Mouse (Mus musculus) ES-E14 (cell line): ENCODE data around the gene Eps8l1. TPM values are rescaled to one million over a fixed set of nuclear protein-coding genes. Genes with fewer than 3 reads are reported as not detected.
"Not testable (repeated sequence)": the region's sequence is repeated elsewhere in the genome, so short reads cannot be mapped to it uniquely, and the experiment has no call there.

ENCODE experiments used
- DNase-seq: peaks from one replicate; pipeline ENCODE4 v3.0.0-alpha.2; 2013; ENCODE audit warnings: low read depth, low spot score
- H3K27ac ChIP-seq: 2 replicates; pipeline ENCODE4 v1.5.1; 2012; ENCODE audit warnings: low read depth, mild to moderate bottlenecking, low read length, moderate library complexity, mixed read lengths; ENCODE audit not compliant: poor library complexity, insufficient read depth, severe bottlenecking
- H3K36me3 ChIP-seq: 2 replicates; pipeline ENCODE4 v1.6.1; 2012; ENCODE audit warnings: mild to moderate bottlenecking, low read length, moderate library complexity, mixed read lengths; ENCODE audit not compliant: control insufficient read depth, poor library complexity, insufficient read depth, severe bottlenecking
- H3K4me1 ChIP-seq, 2 experiments: fragments of 150-350 bp in 1 of 2; sonication (generic) in 1 of 2; 2 replicates each; pipeline ENCODE4 v1.6.1; 2012; ENCODE audit warnings: low read length in 2 of 2, mild to moderate bottlenecking in 1 of 2, mixed read lengths in 1 of 2; ENCODE audit not compliant: control insufficient read depth in 2 of 2, insufficient read depth in 2 of 2, poor library complexity in 1 of 2
- H3K4me3 ChIP-seq, 2 experiments: fragments of 150-350 bp in 1 of 2; sonication (generic) in 1 of 2; 2 replicates each; pipeline ENCODE4 v1.5.1; 2012; ENCODE audit warnings: low read length in 2 of 2, low read depth in 1 of 2, mild to moderate bottlenecking in 1 of 2, mixed read lengths in 1 of 2; ENCODE audit not compliant: insufficient read depth in 1 of 2, poor library complexity in 1 of 2, severe bottlenecking in 1 of 2
- H3K9ac ChIP-seq: 2 replicates; pipeline ENCODE4 v1.6.1; 2012; ENCODE audit warnings: low read depth, mild to moderate bottlenecking, low read length, mixed read lengths; ENCODE audit not compliant: poor library complexity, insufficient read depth, severe bottlenecking
- H3K9me3 ChIP-seq: fragments of 150-350 bp; sonication (generic); 2 replicates; pipeline ENCODE4 v1.6.1; 2012; ENCODE audit warnings: low read depth, mild to moderate bottlenecking, low read length; ENCODE audit not compliant: control insufficient read depth, insufficient read depth
- CHD2 ChIP-seq: IDR thresholded peaks from 2 replicates; pipeline ENCODE4 v1.6.1; 2014; ENCODE audit warnings: mild to moderate bottlenecking, low read depth, low read length, inconsistent platforms
- HCFC1 ChIP-seq: IDR thresholded peaks from 2 replicates; pipeline ENCODE4 v1.6.1; 2012; ENCODE audit warnings: low read length, inconsistent platforms, borderline replicate concordance; ENCODE audit not compliant: insufficient read depth
- MAFK ChIP-seq: IDR thresholded peaks from 2 replicates; pipeline ENCODE4 v1.6.1; 2014; ENCODE audit warnings: mild to moderate bottlenecking, low read depth, low read length, inconsistent platforms; ENCODE audit not compliant: insufficient read depth
- ZC3H11A ChIP-seq: IDR thresholded peaks from 2 replicates; pipeline ENCODE4 v1.6.1; 2012; ENCODE audit warnings: low read depth, mild to moderate bottlenecking, inconsistent platforms, low read length, borderline replicate concordance
- ZNF384 ChIP-seq: IDR thresholded peaks from 2 replicates; pipeline ENCODE4 v1.6.1; 2012; ENCODE audit warnings: low read depth, low read length, inconsistent platforms
- in situ Hi-C, 2 experiments: fragments of 600-800 bp; cut with MboI; formaldehyde crosslinking; loops; one replicate each; pipeline ENCODE4 v1.15.1; 2025; ENCODE audit warnings: low sequenced_read_pairs in 2 of 2, inconsistent platforms in 1 of 2; ENCODE audit not compliant: unreplicated experiment in 2 of 2
- total RNA-seq: library from RNA; depleted of rRNA; stranded (reverse); fragments of 300-350 nt; gene quantifications from 2 replicates; pipeline ENCODE4 v1.2.3, GENCODE M21; 2012

Eps8l1 gene
- total RNA-seq, 1 experiment: 0.18 TPM

DNA sequence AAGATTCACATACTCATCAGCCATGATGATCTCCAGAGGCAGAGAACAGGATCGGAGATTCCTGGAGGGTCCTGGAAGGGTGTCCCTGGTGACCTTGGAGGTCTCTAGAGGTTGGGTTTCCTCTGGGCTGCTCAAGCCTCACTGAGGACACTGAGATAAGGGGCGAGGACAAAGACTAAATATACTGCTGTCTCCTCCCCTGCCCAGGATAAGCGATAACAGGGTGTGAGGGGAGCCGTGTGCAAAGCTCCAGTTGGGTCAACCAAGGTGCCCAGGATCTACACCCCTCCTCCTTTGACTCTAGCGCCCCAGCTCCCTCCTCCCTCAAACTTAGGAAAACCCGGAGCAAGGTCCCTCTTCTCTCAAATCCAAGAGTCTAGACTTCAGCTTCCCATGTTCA lies 61.8 kb downstream of the Eps8l1 start:
- DNase-seq: no peak
- peaks cover 2% of the 10 kb centered on the region; the same call in 1 of the 2 replicates for H3K36me3 ChIP-seq
- H3K4me3 ChIP-seq: no peak overlapping the region
- no peaks in the 10 kb centered on the region for H3K9me3 ChIP-seq
- no peak overlapping the region for H3K9ac ChIP-seq
- in situ Hi-C loops: no loop called here
- TF ChIP-seq HCFC1 (no peak), MAFK (no peak), CHD2 (no peak), ZNF384 (no peak), ZC3H11A (no peak)
- H3K27ac ChIP-seq: no peak overlapping the region
- peaks cover 3 to 19% of the 10 kb centered on the region in 2 experiments; a peak in 2 of 4 replicates for H3K4me1 ChIP-seq

DNA sequence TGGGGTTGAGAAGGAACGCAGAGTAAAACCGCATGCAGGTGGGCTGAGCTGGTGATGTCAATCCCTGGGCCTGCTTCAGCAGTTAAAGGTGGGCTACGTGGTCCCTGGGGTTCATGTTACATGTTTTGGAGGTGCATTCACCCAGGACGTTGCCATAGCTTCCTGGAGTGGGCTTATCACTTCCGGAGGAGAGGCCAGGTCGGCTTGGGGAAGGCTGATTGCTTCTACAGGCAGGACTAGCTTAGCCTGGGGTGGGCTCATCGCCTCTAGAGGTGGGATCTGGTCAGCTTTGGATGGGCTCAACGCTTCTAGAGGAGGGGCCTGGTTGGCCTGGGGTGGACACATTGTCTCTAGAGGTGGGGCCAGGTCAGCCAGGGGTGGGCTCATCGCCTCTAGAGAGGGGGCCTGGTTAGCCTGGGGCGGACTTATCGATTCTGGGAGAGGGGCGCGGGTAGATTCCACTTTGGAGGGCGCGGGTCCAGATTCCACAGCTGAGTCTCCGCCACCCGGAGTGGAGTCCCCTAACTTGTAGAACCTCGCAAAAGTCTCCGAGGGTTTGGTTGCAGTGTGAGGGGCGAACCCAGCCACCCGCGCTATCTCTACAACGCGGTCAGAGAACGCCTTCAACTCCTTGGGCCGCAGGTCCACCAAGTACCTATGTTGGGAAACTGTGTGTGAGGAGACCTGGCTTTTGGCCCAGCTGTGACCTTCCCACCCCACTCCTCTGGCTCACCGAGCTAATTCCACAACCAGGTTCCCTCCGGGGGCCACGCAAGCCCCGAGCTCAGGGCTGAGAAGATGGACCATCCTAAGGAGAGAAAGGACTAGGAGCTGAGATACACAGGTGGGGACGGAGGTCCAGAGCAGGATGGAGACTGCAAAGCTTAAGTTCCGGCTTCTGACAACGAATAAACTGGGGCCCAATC lies 63.0 kb downstream of the Eps8l1 start:
- TF ChIP-seq HCFC1 (no peak), ZC3H11A (no peak), MAFK (no peak), ZNF384 (no peak), CHD2 (no peak)
- Histone ChIP-seq H3K9ac (no peak overlapping the region), H3K36me3 (peaks cover 2% of the 10 kb centered on the region; the same call in 1 of the 2 replicates), H3K4me1 (peaks cover 3 to 25% of the 10 kb centered on the region in 2 experiments; a peak in 2 of 4 replicates), H3K9me3 (no peaks in the 10 kb centered on the region), H3K4me3 (no peak overlapping the region), H3K27ac (no peak overlapping the region)
- in situ Hi-C loops: no loop called here
- no peak for DNase-seq

DNA sequence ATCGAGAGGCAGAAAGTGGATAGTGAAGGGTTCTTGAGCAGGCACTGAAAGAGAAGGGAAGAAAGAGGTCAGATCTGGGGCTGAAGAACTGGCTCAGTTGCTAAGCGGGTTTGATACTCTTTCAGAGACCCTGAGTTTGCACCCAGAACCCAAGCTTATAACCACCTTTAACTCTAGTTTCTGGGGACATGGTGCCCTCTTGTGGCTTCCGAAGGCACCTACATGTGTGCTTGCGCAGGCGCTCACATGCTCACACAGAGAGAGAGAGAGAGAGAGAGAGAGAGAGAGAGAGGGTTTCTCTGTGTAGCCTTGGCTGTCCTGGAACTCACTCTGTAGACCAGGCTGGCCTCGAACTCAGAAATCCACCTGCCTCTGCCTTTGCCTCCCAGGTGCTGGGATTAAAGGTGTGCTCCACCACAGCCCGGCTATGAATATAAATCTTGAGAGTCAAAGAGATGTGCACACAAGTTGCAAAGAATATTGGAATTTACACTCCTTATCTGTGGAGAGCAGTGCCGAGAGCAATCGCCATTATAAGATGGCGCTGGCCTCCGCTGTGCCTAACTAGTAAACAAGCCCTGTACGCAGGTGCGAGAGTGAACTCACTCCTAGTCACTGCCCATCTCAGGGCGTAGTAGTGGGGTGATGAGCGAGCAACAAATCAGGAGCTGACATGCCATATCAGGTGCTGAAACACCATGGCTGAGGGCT lies 63.9 kb downstream of the Eps8l1 start, which contains the start of gene Tnni3:
Gene Tnni3 (minus strand): TSS at position 18 of the 711 bp plus-strand sequence.
- H3K4me3 ChIP-seq, in situ Hi-C loops, H3K9ac ChIP-seq, DNase-seq, H3K27ac ChIP-seq, H3K36me3 ChIP-seq, H3K9me3 ChIP-seq: not testable (repeated sequence)
- TF ChIP-seq ZC3H11A: peak; percentile 70; the same call in 1 of the 2 replicates
- peaks cover 3 to 25% of the 10 kb centered on the region in 2 experiments; a peak in 2 of 4 replicates for H3K4me1 ChIP-seq

DNA sequence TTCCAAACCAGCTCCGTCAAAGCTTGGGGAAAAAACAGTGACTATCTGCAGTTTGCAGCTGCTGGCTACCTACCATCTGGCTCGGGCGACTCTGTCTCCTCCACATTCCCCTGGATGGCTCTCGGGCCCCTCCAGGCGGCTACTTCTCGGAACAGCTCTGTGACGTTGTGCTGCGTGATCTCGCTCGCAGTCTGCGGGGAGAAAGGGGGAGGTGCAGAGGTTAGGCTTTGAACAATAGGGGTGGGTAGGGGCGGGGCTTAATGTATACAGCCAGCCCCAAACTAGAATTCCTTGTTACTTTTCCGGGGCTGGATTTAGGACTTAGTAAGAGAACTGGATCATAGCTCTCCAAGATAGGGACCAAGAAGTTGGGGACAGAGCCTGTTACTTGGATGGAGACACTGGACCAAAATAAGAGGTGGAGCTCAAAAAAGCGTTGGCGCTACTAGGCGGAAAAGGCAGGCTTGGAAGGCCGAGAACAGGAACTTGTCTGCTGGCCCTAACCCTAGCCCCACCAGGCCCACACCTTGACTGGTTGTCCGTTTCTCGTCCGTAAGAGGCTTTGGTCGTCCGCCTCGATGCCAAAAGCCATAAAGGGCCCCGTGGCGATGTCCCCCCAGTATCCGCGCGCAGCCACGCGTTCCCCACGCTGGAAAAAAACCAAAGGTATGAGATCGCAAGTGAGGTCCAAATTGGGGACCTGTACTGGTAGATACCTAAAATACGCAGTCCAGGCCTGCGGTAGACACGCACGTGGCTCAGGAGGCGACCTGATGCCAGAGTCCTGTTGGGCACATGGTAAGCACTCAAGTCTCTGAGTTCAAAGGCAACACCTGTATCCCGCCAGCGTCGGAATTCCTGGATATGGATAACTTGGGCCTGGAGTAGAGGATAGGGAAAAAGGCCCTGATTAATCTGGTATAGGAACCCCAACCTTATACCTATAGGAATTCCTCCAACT lies 66.1 kb downstream of the Eps8l1 start:
- Histone ChIP-seq H3K36me3 (no peaks in the 10 kb centered on the region), H3K4me1 (peaks cover 3 to 21% of the 10 kb centered on the region in 2 experiments; a peak in 1 of 4 replicates), H3K9ac (peak overlapping the region; percentile 70), H3K4me3 (peak overlapping the region; percentile 46 to 51), H3K9me3 (no peaks in the 10 kb centered on the region), H3K27ac (0 out of 2 replicates have a peak overlapping the region, but pooled peaks have one; percentile 8)
- DNase-seq: peak; percentile 94
- in situ Hi-C loops: no loop called here
- TF ChIP-seq MAFK (no peak), ZC3H11A (peak; percentile 19; the same call in 1 of the 2 replicates), CHD2 (peak; percentile 83)
